Mouse (Mus musculus) E14TG2a.4 (cell line): Measurements from ENCODE around the gene Meltf.

ENCODE experiments used
- CTCF ChIP-seq: conservative IDR thresholded peaks from 2 replicates; pipeline ENCODE4 v1.5.1; 2014; ENCODE audit warnings: low read length
- NANOG ChIP-seq: IDR thresholded peaks from 2 replicates; pipeline ENCODE4 v1.6.1; 2014; ENCODE audit warnings: borderline replicate concordance, low read length, mixed read lengths
- POU5F1 ChIP-seq: IDR thresholded peaks from 2 replicates; pipeline ENCODE4 v1.6.1; 2014; ENCODE audit warnings: low read length, borderline replicate concordance

DNA sequence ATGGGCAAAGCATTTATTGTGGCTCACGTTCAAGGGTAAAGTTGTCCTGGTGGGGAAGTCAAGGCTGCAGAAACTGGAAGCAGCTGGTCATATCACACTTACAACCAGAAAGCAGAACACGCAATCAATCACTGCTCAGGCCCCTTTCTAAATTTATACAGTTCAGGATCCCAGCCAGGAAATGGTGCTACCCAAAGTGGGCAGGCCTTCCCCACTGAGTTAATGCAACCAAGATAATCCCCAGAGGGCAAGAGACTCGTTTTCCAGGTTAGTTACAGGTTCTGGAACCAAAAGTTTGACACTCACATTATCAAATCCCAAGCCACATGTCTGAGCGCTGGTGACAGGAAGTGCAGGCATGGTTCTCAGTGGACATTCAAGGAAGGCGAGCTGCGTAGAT, 60.2 kb downstream of the Meltf start:
- TF ChIP-seq CTCF (no peak), POU5F1 (no peak), NANOG (no peak)
